Mouse (Mus musculus): ENCODE measurements around the gene Lman2l. TPM values are rescaled to one million over a fixed set of nuclear protein-coding genes. Genes with fewer than 3 reads are reported as not detected.

The Lman2l gene
- total and polyA plus RNA-seq, 3 experiments = 8.5 to 19.1 (median 8.8) TPM

DNA sequence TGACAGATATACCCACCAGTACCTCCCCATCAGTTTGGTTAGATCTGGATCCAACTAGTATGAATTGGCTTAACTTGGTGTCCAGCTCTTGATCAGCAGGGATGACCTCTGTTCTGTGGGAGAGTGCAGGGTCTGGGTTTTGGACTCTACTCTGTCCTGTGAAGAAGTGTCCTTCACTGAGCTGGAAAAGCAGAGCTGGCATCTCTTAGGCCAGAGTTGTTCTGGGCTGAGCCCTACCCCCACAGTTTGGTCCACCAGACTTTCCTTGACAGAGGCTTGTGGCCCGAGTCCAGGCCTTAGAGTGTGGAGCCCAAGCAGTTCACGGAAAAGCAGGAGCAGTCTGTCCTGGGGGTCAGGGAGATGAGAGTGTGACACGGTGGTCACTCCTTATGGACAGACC is 29.6 kb upstream of the Lman2l start:
- Histone ChIP-seq H3K27ac (ENCODE audit: insufficient read depth, low read depth) (no peak overlapping the region), H3K27me3 (replicated peaks) (no peaks in the 10 kb centered on the region), H3K9me3 (replicated peaks; ENCODE audit: low read length) (no peaks in the 10 kb centered on the region), H3K9ac (ENCODE audit: insufficient read depth, low read depth) (peak overlapping the region; percentile 12; the same call in 1 of the 2 replicates), H3K4me2 (ENCODE audit: insufficient read depth, low read depth, poor library complexity, severe bottlenecking) (peak overlapping the region; percentile 39), H3K4me3 (replicated peaks in 1 of 3; ENCODE audit: low read depth in 2 of 3, low read length in 2 of 3, poor library complexity in 1 of 3) (peak overlapping the region in 1 of 3 experiments; percentile 35), H3K4me1 (ENCODE audit: control insufficient read depth in 1 of 2, insufficient read depth in 2 of 2) (peaks cover 30 to 66% of the 10 kb centered on the region in 2 experiments), H3K79me2 (replicated peaks; ENCODE audit: control insufficient read depth, extremely low read depth, insufficient read depth, poor library complexity, severe bottlenecking) (no peaks in the 10 kb centered on the region), H3K36me3 (replicated peaks in 1 of 2; ENCODE audit: control insufficient read depth in 1 of 2, insufficient read depth in 1 of 2, low read length in 1 of 2) (peaks cover 0 to 12% of the 10 kb centered on the region in 2 experiments)
- in situ Hi-C loops (cut with MboI; ENCODE audit: low pct_ligation_motif_present, low pct_unique_long_range_greater_than_20kb, low sequenced_read_pairs) (loop anchor here (10.0 kb wide), 2 partner anchors 110 to 150 kb away; partner anchors contain the start of gene Kansl3), dilution Hi-C loops (cut with MboI; ENCODE audit: extremely low pct_ligation_motif_present, extremely low pct_unique_long_range_greater_than_20kb, low sequenced_read_pairs) (no loop called here)
- no peak for DNase-seq (ENCODE audit: extremely low read depth)
- TF ChIP-seq ZMIZ1 (IDR thresholded peaks at IDR 0.05; ENCODE audit: low read depth, low read length) (no peak), KAT2A (IDR thresholded peaks at IDR 0.05; ENCODE audit: insufficient replicate concordance, low read length) (no peak), TCF12 (IDR thresholded peaks at IDR 0.05; ENCODE audit: low read depth, low read length) (no peak), CHD2 (IDR thresholded peaks at IDR 0.05; ENCODE audit: low read length) (no peak), TBP (conservative IDR thresholded peaks at IDR 0.05; ENCODE audit: low read depth, low read length) (no peak), POLR2AphosphoS2 (IDR thresholded peaks at IDR 0.05; ENCODE audit: low read depth, low read length) (no peak)

- Histone ChIP-seq H3K9ac (ENCODE audit: insufficient read depth, low read depth) (no peak overlapping the region; the same call in 1 of the 2 replicates), H3K9me3 (replicated peaks; ENCODE audit: low read length) (no peaks in the 10 kb centered on the region), H3K36me3 (replicated peaks in 1 of 2; ENCODE audit: control insufficient read depth in 1 of 2, insufficient read depth in 1 of 2, low read length in 1 of 2) (peaks cover 0 to 6% of the 10 kb centered on the region in 2 experiments), H3K27ac (ENCODE audit: insufficient read depth, low read depth) (no peak overlapping the region), H3K27me3 (replicated peaks) (no peaks in the 10 kb centered on the region), H3K79me2 (replicated peaks; ENCODE audit: control insufficient read depth, extremely low read depth, insufficient read depth, poor library complexity, severe bottlenecking) (no peaks in the 10 kb centered on the region), H3K4me2 (ENCODE audit: insufficient read depth, low read depth, poor library complexity, severe bottlenecking) (peak overlapping the region; percentile 57), H3K4me1 (ENCODE audit: control insufficient read depth in 1 of 2, insufficient read depth in 2 of 2) (peaks cover 30 to 67% of the 10 kb centered on the region in 2 experiments), H3K4me3 (replicated peaks in 1 of 3; ENCODE audit: low read depth in 2 of 3, low read length in 2 of 3, poor library complexity in 1 of 3) (peak overlapping the region in 1 of 3 experiments; percentile 12)
- in situ Hi-C loops (cut with MboI; ENCODE audit: low pct_ligation_motif_present, low pct_unique_long_range_greater_than_20kb, low sequenced_read_pairs) (loop anchor here (10.0 kb wide), 2 partner anchors 108 to 148 kb away; partner anchors contain the start of gene Kansl3), dilution Hi-C loops (cut with MboI; ENCODE audit: extremely low pct_ligation_motif_present, extremely low pct_unique_long_range_greater_than_20kb, low sequenced_read_pairs) (no loop called here)
- TF ChIP-seq HCFC1 (IDR thresholded peaks at IDR 0.05; ENCODE audit: low read depth, low read length) = no peak
- TF ChIP-seq MAX (IDR thresholded peaks at IDR 0.05; ENCODE audit: low read length) = no peak
- no peak for TF ChIP-seq MYC (IDR thresholded peaks at IDR 0.05; ENCODE audit: low read depth, low read length)
- TF ChIP-seq BHLHE40 (IDR thresholded peaks at IDR 0.05; ENCODE audit: low read depth, low read length) = no peak
- TF ChIP-seq CHD1 (IDR thresholded peaks at IDR 0.05; ENCODE audit: low read depth, low read length) = no peak
- TF ChIP-seq RCOR1 (conservative IDR thresholded peaks at IDR 0.05; ENCODE audit: low read depth, low read length) = no peak
- no peak for TF ChIP-seq JUN (IDR thresholded peaks at IDR 0.05; ENCODE audit: insufficient read depth, low read depth, low read length)
- TF ChIP-seq NELFE (IDR thresholded peaks at IDR 0.05; ENCODE audit: low read depth, low read length) = no peak
- TF ChIP-seq ZNF384 (IDR thresholded peaks at IDR 0.05; ENCODE audit: low read depth, low read length) = no peak
- TF ChIP-seq NRF1 (IDR thresholded peaks at IDR 0.05; ENCODE audit: low read depth, low read length) = no peak
- TF ChIP-seq CTCF (conservative IDR thresholded peaks at IDR 0.05 in 1 of 2, IDR thresholded peaks at IDR 0.05 in 1 of 2; ENCODE audit: low read depth in 2 of 2, low read length in 2 of 2) = no peak
- no peak for TF ChIP-seq TBP (conservative IDR thresholded peaks at IDR 0.05; ENCODE audit: low read depth, low read length)
- no peak for TF ChIP-seq POLR2AphosphoS2 (IDR thresholded peaks at IDR 0.05; ENCODE audit: low read depth, low read length)
- no peak for TF ChIP-seq RAD21 (IDR thresholded peaks at IDR 0.05; ENCODE audit: low read depth, low read length)
- no peak for TF ChIP-seq ZMIZ1 (IDR thresholded peaks at IDR 0.05; ENCODE audit: low read depth, low read length)
- TF ChIP-seq SIN3A (IDR thresholded peaks at IDR 0.05; ENCODE audit: low read length) = no peak
- no peak for TF ChIP-seq UBTF (IDR thresholded peaks at IDR 0.05; ENCODE audit: low read depth, low read length)
- peak; percentile 21 for DNase-seq (ENCODE audit: extremely low read depth)
Observed at GRCm38 (mm10) chr1:36473211-36473780, 28.2 kb upstream of the Lman2l start.
